Mouse (Mus musculus) limb, embryonic 14.5 days (tissue): ENCODE measurements around the gene Fam129c. TPM values are rescaled to one million over a fixed set of nuclear protein-coding genes. Genes with fewer than 3 reads are reported as not detected.

Source experiments
- ATAC-seq: fragments of 200-750 bp; cut with Nextera tagmentation; 2 replicates; pipeline ENCODE4 v1.8.0; 2017; ENCODE audit warnings: low read depth, moderate number of reproducible peaks, moderate TSS enrichment; ENCODE audit not compliant: low FRiP score
- DNase-seq: peaks from one replicate; pipeline ENCODE4 v3.0.0-alpha.2; 2015; ENCODE audit warnings: low spot score
- H3K27ac ChIP-seq: fragments of 300-500 bp; sonication (generic); replicated peaks from 2 replicates; pipeline ENCODE4 v1.5.1; 2014; ENCODE audit warnings: low read depth, mild to moderate bottlenecking, low read length, moderate library complexity, mixed read lengths
- H3K27me3 ChIP-seq: fragments of 300-500 bp; sonication (generic); 2 replicates; pipeline ENCODE4 v1.6.1; 2014; ENCODE audit warnings: low read length, mixed read lengths; ENCODE audit not compliant: control insufficient read depth, insufficient read depth
- H3K36me3 ChIP-seq: fragments of 300-500 bp; sonication (generic); 2 replicates; pipeline ENCODE4 v1.6.1; 2014; ENCODE audit warnings: mild to moderate bottlenecking, low read length, moderate library complexity, mixed read lengths; ENCODE audit not compliant: control insufficient read depth, insufficient read depth
- H3K4me1 ChIP-seq: fragments of 300-500 bp; sonication (generic); 2 replicates; pipeline ENCODE4 v1.6.1; 2014; ENCODE audit warnings: antibody characterized with exemption, low read length, mixed read lengths; ENCODE audit not compliant: control insufficient read depth, insufficient read depth
- H3K4me2 ChIP-seq: fragments of 300-500 bp; sonication (generic); replicated peaks from 2 replicates; pipeline ENCODE4 v1.6.1; 2014; ENCODE audit warnings: low read depth, mild to moderate bottlenecking, low read length, moderate library complexity; ENCODE audit not compliant: severe bottlenecking
- H3K4me3 ChIP-seq: fragments of 300-500 bp; sonication (generic); replicated peaks from 2 replicates; pipeline ENCODE4 v1.5.1; 2014; ENCODE audit warnings: low read length
- H3K9ac ChIP-seq: fragments of 300-500 bp; sonication (generic); 2 replicates; pipeline ENCODE4 v1.6.1; 2014; ENCODE audit warnings: mild to moderate bottlenecking, low read depth, low read length, moderate library complexity; ENCODE audit not compliant: severe bottlenecking
- H3K9me3 ChIP-seq: fragments of 300-500 bp; sonication (generic); 2 replicates; pipeline ENCODE4 v1.6.1; 2016; ENCODE audit warnings: low read length; ENCODE audit not compliant: control insufficient read depth
- POLR2A ChIP-seq: fragments of 200-500 bp; IDR thresholded peaks from 2 replicates; pipeline ENCODE4 v1.8.0; 2012; ENCODE audit warnings: inconsistent platforms, mild to moderate bottlenecking, moderate library complexity, borderline replicate concordance; ENCODE audit not compliant: insufficient read depth, insufficient read length; ENCODE audit errors: extremely low read depth
- WGBS: fragments of 180-500 bp; shearing (Covaris S2); extraction: QIAGEN DNeasy Blood & Tissue Kit; methylation state at CpG from one replicate; pipeline ENCODE4 v1.1.7; 2014; 5-methylcytosine and 5-hydroxymethylcytosine counted together
- polyA plus RNA-seq, 2 experiments: library from polyadenylated mRNA; depleted of rRNA in 1 of 2; stranded (reverse) in 1 of 2; unstranded in 1 of 2; fragments of >200 nt; fragmentation: Nextera tagmentation in 1 of 2; extraction: Ambion mirVana in 1 of 2; gene quantifications; 2 replicates each; pipeline versions ENCODE4 v1.2.1 to v1.2.3; 2012 to 2014

Fam129c gene
- polyA plus RNA-seq, 2 experiments = 2.9 to 7.5 TPM

DNA sequence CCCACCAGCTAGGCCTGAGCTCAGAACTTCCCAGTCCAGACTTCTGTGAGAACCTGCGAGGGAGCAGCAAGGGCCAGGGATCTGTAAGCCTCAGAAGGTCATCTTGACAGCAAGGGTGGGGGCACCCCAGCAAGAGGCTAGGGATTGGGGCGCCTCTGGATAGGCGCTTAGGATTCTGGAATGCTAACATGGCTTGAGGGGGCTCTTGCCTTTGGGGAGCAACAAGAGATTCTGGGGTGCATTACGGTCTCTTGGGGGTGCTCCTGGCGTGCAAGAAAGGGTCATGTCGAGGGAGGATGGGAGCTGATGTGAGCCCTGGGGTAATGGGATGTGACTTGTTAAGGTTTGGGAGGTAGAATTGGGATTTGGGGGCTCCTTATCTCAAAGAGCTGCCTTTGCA is 28.5 kb upstream of the Fam129c start:
- H3K4me3 ChIP-seq = peak overlapping the region; percentile 54
- H3K36me3 ChIP-seq = no peaks in the 10 kb centered on the region
- peaks cover 11% of the 10 kb centered on the region; the same call in 1 of the 2 replicates for H3K27me3 ChIP-seq
- H3K27ac ChIP-seq = peak overlapping the region; percentile 81; the same call in 1 of the 2 replicates
- no peak for ATAC-seq
- TF ChIP-seq POLR2A = no peak
- peaks cover 31% of the 10 kb centered on the region for H3K4me1 ChIP-seq
- H3K9ac ChIP-seq = peak overlapping the region; percentile 66; the same call in 1 of the 2 replicates
- no peak for DNase-seq
- peaks cover 4% of the 10 kb centered on the region for H3K9me3 ChIP-seq
- H3K4me2 ChIP-seq = peak overlapping the region; percentile 88
- 15% methylated on average over 6 of the region's 6 CpGs for WGBS

DNA sequence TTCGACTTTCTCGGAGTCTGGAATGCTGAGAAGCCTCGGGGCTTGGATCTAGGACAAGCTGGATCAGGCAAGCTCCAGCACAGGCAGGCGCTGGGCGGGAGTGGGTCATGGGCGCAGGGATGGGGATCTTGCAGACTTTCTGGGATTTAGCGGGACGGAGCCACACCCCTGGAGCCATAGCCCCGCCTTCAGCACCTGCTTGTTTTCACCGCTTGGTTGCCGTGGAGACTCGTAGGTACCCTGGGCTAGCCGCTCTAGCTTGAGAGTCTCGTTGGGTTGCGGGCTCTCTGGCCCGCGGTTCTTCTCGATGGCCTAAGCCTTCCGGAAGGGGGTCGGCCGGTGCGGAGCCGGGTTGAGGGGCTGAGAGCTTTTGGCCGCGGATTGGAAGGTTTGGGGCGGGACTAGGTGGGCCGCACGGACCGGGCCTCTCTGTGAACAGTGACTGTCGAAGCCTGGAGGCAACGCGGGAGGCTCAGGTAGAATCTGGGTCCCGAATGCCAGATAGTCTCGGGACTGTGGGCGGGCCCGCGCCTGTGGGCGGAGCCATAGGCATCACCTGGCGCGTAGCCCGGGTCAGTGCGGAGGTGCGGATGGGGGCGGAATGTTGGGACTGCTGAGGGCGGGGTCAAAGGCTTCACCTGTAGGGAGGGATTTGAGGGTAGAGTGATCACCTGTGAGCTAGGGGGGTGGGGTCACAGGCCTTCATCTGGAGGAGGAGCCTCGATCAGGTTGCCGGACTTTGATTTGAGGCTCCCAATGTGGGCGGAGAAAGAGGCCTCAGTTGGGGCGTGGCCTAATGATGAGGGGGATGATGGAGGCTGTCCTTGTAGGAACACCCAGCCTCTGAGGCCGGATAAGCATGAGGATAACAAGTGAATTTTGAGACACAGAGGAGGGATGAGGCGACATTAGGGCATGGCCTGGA is 27.8 kb upstream of the Fam129c start:
- peak; percentile 84 for ATAC-seq
- WGBS = under 1% methylated on average over 51 of the region's 51 CpGs
- H3K4me3 ChIP-seq = peak overlapping the region; percentile 54
- peak; percentile 89 for DNase-seq
- peaks cover 11% of the 10 kb centered on the region; the same call in 1 of the 2 replicates for H3K27me3 ChIP-seq
- no peaks in the 10 kb centered on the region for H3K36me3 ChIP-seq
- H3K9me3 ChIP-seq = no peaks in the 10 kb centered on the region
- peaks cover 31% of the 10 kb centered on the region for H3K4me1 ChIP-seq
- H3K9ac ChIP-seq = peak overlapping the region; percentile 66
- H3K27ac ChIP-seq = peak overlapping the region; percentile 81
- H3K4me2 ChIP-seq = peak overlapping the region; percentile 88
- TF ChIP-seq POLR2A = peak; percentile 56; the same call in 1 of the 2 replicates

DNA sequence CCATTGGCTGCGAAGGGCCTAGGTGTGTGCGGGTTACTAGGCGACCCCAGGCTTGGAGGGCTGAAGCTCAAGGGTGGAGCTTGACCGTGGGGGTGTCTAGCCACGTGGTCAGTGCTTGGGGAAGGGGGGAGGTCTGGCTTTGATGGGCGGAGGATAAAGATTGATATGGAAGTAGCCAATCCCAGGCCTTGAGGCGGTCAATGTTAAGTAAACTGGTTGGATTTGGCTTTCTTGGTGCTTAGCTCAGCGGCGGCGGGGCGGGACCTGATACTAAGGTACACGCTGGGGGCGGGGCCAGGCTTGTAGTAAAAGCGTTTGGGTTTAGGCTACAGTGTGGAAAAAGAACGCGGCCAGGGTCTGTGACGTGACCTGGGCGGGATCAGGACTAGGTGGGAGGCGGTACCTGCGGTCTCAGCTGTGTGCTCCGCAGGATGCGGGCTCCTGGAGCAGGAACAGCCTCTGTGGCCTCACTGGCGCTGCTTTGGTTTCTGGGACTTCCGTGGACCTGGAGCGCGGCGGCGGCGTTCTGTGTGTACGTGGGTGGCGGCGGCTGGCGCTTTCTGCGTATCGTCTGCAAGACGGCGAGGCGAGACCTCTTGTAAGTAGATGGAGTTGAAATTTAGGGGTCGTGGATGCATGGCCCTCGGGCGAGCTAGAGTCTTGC is 27.0 kb upstream of the Fam129c start:
- Histone ChIP-seq H3K4me1 (peaks cover 31% of the 10 kb centered on the region), H3K27ac (peak overlapping the region; percentile 81), H3K36me3 (no peaks in the 10 kb centered on the region), H3K9ac (peak overlapping the region; percentile 66), H3K27me3 (peaks cover 11% of the 10 kb centered on the region; the same call in 1 of the 2 replicates), H3K4me3 (peak overlapping the region; percentile 54), H3K9me3 (no peaks in the 10 kb centered on the region), H3K4me2 (peak overlapping the region; percentile 88)
- WGBS = under 1% methylated on average over 41 of the region's 41 CpGs
- ATAC-seq = peak; percentile 92
- TF ChIP-seq POLR2A = peak; percentile 51; the same call in 1 of the 2 replicates
- DNase-seq = peak; percentile 98

DNA sequence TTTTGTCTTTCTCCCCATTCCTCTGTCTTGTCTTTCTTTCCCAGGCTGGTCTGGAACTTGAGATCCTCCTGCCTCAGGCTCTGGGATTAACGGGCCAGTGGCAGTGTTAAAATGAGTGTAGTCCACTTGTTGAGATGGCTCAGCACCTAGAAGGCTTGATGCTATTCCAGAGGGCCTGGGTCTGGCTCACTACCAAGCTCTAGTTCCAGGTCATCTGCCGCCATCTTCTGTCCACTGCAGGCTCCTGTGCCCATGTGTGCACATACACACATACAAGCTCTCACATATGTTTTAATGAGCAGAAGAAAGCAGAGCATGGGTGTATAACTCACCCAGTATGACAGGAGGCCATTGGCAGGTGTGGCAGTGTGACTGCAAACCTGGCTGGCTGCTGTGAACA is 25.4 kb upstream of the Fam129c start:
- WGBS = 88% methylated on average over 2 of the region's 2 CpGs
- ATAC-seq = no peak

More for the DNA sequence above, 25.4 kb upstream of the Fam129c start:
- DNase-seq = no peak
- TF ChIP-seq POLR2A = no peak
- no peak overlapping the region for H3K27ac ChIP-seq
- H3K4me2 ChIP-seq = no peak overlapping the region; the same call in 1 of the 2 replicates
- no peak overlapping the region for H3K4me3 ChIP-seq
- peaks cover 11% of the 10 kb centered on the region; the same call in 1 of the 2 replicates for H3K27me3 ChIP-seq
- no peak overlapping the region for H3K9ac ChIP-seq
- no peaks in the 10 kb centered on the region for H3K36me3 ChIP-seq
- peaks cover 31% of the 10 kb centered on the region for H3K4me1 ChIP-seq
- H3K9me3 ChIP-seq = no peaks in the 10 kb centered on the region
